Mouse (Mus musculus) liver (tissue): Measurements from ENCODE around the gene Gm15013.
A peak's percentile ranks its signal among the peaks of the same experiment; 100 is the strongest.
"Not testable (repeated sequence)": the region's sequence is repeated elsewhere in the genome, so short reads cannot be mapped to it uniquely, and the experiment has no call there.

ENCODE experiments used
- DNase-seq: peaks from one replicate; pipeline ENCODE4 v3.0.0-alpha.2; 2020; ENCODE audit warnings: mixed read lengths

Gm15013 gene

GRCm38 (mm10) chrX:139714381-139714780, at the start of gene Gm15013:
Gene Gm15013, minus strand, starts transcription at chrX:139714481.
- DNase-seq, result no peak

- DNase-seq, result peak; percentile 40
Measured at GRCm38 (mm10) chrX:139762546-139762945, 48.3 kb upstream of the Gm15013 start.

GRCm38 (mm10) chrX:139758634-139759033, 44.4 kb upstream of the Gm15013 start:
- DNase-seq, result not testable (repeated sequence)

GRCm38 (mm10) chrX:139751855-139752254, 37.6 kb upstream of the Gm15013 start:
- peak; percentile 65 for DNase-seq

GRCm38 (mm10) chrX:139737066-139737465, 22.8 kb upstream of the Gm15013 start:
- DNase-seq, result no peak

GRCm38 (mm10) chrX:139730541-139730940, 16.3 kb upstream of the Gm15013 start:
- DNase-seq, result no peak

GRCm38 (mm10) chrX:139722350-139722749, 8.1 kb upstream of the Gm15013 start:
- no peak for DNase-seq

- peak; percentile 76 for DNase-seq
Measured at GRCm38 (mm10) chrX:139684775-139685695, 29.2 kb downstream of the Gm15013 start, which contains the start of gene Tbc1d8b. Gene Tbc1d8b, plus strand, starts transcription at chrX:139684996.

- no peak for DNase-seq
Measured at GRCm38 (mm10) chrX:139684410-139684774, 29.9 kb downstream of the Gm15013 start.

- DNase-seq, result no peak
Measured at GRCm38 (mm10) chrX:139665829-139666228, 48.5 kb downstream of the Gm15013 start.
